Mouse (Mus musculus) left cerebral cortex, adult 9 months (tissue): ENCODE data around the gene Slamf1.

ENCODE experiments used
- DNase-seq, 2 experiments: peaks; one replicate each; pipeline ENCODE4 v3.0.0; 2022; ENCODE audit warnings: low spot score in 2 of 2

Gene Slamf1

GRCm38 (mm10) chr1:171766898-171767297, at the start of gene Slamf1:
Slamf1 (plus strand) TSS chr1:171767127.
- DNase-seq = no peak

- no peak for DNase-seq
Observed at GRCm38 (mm10) chr1:171731195-171731594, 35.7 kb upstream of the Slamf1 start.

DNA sequence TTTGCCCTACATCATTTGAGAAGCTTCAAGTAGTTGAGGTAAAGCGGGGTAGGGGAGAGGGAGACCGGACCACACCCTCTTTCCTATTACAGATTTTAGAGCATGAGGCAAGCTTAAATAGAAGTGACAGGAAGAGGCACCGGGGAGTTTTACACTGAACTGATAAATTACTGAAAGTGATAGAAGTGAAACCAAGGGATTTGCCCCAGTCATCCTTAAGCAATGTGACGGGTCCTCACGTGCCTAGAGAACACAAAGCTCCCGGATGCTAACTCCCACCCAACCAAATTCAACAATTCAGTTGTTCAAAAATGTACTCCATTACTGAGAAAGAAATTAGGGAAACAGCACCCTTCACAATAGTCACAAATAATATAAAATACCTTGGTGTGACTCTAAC, 32.0 kb upstream of the Slamf1 start:
- no peak for DNase-seq

DNA sequence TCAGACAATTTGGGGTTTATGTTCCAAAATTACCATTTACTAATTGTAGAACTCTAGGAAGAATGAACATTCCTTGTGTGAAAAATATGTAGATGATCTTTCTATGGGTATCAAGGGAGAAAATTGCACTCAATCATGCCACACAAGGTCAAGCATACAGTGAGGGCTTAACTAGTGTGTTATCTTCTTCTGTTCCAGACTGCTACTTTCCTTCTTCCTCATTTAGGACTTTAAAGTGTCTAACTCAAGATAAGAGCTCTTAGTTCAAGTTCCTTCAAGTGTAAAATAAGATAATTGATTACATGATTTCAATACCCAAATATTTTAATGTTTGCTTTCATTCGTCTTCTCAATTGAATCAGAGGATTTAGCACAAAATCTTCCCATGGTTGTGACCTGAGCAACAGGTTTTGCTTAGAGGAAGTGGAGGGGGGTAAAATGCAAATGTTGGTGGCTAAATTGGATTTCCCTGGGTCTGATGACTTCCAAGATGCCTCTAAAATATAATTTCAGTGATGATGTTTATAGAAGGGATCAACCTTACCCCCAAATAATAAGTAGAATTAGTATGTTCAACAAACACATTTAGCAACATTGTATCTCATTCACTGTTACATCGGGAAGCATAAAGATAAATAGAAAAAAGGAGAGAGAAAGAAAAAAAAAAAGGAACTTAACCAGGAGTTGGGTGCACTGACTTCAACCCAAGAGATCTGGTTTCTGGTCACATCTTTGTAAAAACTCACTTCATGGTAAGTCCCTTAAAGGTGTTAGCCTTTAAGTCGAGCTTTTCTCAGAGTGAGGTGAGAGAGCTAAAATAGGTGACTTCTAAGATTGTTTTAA, 18.6 kb upstream of the Slamf1 start:
- no peak for DNase-seq

GRCm38 (mm10) chr1:171761853-171762448, 5.0 kb upstream of the Slamf1 start:
- no peak for DNase-seq

DNA sequence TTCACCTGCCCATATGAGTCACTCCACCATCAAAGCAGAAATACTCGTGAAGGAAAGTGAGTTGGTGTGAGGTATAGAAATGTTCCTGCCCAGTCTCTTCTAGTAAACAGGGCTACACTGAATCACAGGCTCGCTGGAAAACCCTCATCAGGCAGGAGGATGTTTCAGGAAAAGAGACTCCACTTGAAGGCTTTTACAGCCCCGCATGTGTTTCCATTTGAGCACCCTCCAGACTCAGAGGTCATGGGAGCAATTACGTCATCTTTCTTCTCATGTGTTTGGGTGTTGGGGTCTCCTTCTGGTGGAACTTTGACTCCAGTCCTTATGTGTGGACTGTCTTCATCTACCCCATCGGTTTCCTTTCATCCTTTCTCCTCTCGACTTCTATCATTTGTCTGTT, 4.1 kb downstream of the Slamf1 start:
- no peak for DNase-seq

- DNase-seq = no peak
Observed at GRCm38 (mm10) chr1:171772121-171772735, 5.3 kb downstream of the Slamf1 start.

- DNase-seq = no peak
Observed at GRCm38 (mm10) chr1:171773232-171773989, 6.5 kb downstream of the Slamf1 start.

GRCm38 (mm10) chr1:171774266-171774665, 7.3 kb downstream of the Slamf1 start:
- no peak for DNase-seq

DNA sequence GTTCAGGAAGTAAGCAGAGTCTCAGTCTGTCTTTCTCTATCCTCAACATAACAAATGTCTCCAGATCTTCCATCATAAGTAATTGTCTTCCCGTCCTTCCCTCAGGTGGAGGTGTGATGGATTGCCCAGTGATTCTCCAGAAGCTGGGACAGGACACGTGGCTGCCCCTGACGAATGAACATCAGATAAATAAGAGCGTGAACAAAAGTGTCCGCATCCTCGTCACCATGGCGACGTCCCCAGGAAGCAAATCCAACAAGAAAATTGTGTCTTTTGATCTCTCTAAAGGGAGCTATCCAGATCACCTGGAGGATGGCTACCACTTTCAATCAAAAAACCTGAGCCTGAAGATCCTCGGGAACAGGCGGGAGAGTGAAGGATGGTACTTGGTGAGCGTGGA, 7.8 kb downstream of the Slamf1 start:
- DNase-seq = no peak

DNA sequence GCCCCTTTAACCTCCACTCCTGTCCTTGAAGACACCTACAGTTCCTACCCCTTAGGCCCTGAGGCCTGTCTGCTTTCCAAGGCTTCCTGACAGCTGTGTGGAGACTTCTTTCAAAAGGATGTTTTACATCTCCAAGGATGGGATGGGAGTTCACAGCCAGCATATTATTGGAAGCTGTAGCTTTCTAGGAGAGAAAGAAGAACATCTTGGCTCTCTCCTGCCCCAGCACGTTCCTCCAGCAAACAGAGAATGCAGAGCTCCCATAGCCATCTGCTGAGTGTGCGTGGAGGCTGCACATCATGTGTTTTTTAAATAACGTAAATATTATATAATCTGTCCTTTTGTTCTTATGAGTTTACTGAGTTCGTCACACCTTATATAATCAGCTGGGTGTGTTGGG, 8.9 kb downstream of the Slamf1 start:
- DNase-seq = peak; percentile 53 to 67

DNA sequence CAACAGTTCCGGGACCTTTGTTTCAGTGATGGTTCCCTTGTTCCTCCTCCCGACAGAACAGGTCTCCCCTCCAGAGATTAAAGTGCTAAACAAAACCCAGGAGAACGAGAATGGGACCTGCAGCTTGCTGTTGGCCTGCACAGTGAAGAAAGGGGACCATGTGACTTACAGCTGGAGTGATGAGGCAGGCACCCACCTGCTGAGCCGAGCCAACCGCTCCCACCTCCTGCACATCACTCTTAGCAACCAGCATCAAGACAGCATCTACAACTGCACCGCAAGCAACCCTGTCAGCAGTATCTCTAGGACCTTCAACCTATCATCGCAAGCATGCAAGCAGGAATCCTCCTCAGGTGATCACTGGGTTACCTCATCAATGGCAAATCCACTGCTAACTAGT, 10.1 kb downstream of the Slamf1 start:
- no peak for DNase-seq

- DNase-seq = no peak
Observed at GRCm38 (mm10) chr1:171782287-171782915, 15.5 kb downstream of the Slamf1 start.

- no peak for DNase-seq
Observed at GRCm38 (mm10) chr1:171785871-171786270, 18.9 kb downstream of the Slamf1 start.

GRCm38 (mm10) chr1:171787281-171788015, 20.5 kb downstream of the Slamf1 start:
- DNase-seq = no peak

DNA sequence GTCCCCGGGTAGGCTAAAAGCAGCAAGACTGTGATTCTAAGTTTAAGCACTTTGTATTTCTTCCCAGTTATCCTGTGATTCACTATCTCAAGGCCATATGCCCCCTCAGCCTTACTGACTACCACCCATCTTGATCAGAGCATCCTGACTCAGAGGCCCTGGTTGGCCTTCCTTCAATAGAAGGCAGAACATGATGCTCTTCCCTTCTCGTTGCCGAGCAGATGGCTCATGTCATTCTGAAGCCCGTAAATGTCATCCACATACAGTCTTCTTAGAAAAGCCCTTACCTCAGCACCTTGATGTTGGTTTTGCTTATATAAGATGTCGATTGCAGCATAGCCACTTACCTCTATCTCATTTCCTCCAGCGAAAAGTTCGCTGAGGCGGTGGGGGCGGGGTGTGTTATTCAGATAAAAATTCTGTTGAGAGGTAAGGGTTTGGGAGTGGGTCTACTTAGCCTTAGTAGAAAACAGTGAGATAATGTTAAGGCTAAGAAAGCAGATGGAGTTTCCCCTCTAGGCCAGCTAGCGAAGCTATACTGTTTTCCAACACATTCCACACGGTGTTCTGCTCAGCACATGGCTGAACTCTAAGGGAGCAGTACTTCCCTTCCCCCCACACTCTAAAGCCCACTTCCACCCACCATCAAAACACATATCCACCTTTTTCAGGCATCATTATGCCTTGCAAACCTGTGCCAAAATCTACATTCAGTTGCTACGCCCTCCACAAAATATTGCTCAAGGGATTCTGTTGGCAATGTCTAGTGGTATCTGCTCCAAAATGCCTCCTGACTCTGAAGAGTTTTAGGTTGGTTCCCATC, 21.7 kb downstream of the Slamf1 start:
- DNase-seq = peak in 1 of 2 experiments; percentile 62

DNA sequence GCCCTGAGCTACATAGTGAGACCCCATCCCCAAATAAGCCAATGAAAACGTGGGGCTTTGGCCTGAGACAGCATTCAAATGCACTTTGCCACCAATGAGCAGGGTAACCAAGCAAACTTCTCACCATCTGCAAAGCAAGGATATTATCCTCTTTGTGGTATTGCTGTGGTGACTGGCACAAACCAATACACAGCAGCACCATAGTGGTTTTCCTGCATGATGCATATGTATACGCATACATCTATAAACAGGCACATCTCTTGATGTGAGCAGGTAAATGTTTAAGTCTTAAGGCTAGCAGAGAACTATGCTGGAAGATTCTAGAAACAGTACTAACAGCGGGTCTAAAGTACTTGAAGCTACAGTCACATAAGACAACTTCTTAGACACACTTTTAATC, 22.5 kb downstream of the Slamf1 start:
- DNase-seq = no peak

DNA sequence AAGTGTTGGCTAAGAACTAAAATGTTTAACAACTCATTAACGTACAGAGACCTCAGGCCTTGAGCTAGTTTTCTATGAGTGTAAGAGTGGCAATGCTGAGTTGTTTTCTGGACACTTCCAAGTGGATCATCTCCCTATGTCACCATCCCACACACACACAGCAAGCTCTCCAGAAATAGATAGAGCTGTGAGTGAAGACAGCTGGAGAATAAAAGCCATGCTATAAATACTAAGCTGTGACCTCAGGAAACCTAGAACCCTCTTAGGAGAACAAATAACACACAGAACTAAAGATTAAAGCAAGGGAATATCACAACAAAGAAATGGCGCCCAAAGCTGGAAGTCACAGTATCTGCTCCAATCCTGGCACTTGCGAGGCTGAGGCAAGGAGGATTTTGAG, 24.6 kb downstream of the Slamf1 start:
- peak; percentile 42 to 51 for DNase-seq

DNA sequence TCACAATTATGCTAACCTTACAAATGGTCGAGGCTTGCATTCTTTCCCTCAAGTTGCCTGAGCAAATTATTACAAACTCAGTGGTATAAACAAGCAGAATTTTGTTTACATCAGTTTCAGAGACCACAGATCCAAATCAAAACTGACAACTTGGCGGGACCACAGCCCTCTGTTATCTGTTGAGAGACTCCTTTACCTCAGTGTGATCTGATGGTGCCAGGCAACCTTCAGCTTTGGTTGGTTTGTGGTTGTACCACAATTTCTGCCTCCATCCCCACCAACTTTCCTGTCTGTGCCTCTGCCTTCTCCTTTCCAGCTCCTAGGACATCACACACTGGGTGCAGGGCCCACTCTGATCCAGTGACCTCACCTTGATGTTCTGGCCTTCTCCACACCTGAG, 29.3 kb downstream of the Slamf1 start:
- DNase-seq = no peak

DNA sequence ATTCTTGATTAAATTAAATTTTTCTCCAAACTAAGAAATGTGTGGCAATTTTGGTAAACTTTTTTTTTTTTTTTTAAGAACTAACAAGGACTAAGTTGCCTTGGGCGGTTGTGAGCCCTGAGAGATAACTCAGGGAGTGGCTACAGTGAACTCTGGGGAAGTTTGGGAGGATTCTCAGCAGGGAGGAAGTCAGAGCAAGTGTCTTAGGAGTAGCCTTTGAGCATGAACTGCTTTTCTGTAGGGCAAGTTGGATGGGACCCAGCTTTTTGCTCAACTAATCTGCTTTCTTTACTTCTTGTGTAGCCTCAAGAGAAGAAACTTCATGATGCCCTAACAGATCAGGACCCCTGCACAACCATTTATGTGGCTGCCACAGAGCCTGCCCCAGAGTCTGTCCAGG, 30.9 kb downstream of the Slamf1 start:
- DNase-seq = no peak
